ENCODE assay signal across 22 mouse cellular contexts in the genomic region with DNA sequence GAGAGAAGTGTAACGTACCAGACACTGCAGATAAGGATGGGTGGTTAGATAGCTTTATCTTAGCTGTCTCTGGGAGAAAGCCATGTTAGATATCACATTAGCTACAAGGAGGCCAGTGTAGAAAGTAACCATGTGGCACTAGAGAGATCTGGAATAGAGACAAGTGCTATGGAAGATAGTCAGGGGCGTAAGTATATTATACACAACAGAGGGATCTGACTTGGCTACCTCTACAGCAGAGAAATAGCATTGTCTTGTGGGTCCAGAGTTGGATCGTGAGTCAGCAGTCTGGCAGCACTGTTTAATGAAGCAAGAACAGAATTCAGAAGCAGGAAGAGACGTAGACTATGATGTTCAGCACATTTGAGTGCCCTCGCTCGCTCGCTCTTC.
DNase-seq lines count a peak whose midpoint lies in the region; ATAC-seq lines count a peak whose summit lies in the region.
"Had no signal": no experiment of that assay in that cellular context is flagged by ENCODE, and none has a peak within 500 bp of the region (broad histone marks: within the 10 kb centered on the region; RNA-seq: fewer than 3 reads in every experiment).

No protein-coding gene starts in this region.

- H3K4me1 ChIP-seq in liver, embryonic 16.5 days (ENCODE audit: control insufficient read depth, low read depth, low read length) = peaks cover 24% of the 10 kb centered on the region
- peaks cover 14% of the 10 kb centered on the region for H3K4me1 ChIP-seq in hindbrain, embryonic 13.5 days (replicated peaks)
- H3K4me1 ChIP-seq: embryonic facial prominence, embryonic 12.5 days; midbrain, embryonic 15.5 days had no signal

- H3K27ac ChIP-seq in liver, embryonic 16.5 days (ENCODE audit: low read length) = peak overlapping the region; percentile 80
- H3K27ac ChIP-seq in hindbrain, embryonic 13.5 days = no peak overlapping the region
- H3K27ac ChIP-seq: embryonic facial prominence, embryonic 12.5 days; hindbrain, embryonic 15.5 days; left cerebral cortex, adult 2 months; limb, embryonic 10.5 days; midbrain, embryonic 15.5 days had no signal

- peak; percentile 64 for ATAC-seq in frontal cortex, adult (ENCODE audit: low TSS enrichment)
- ATAC-seq in erythroid progenitor cell, adult 5-6 weeks (replicated peaks; ENCODE audit: low FRiP score, poor library complexity, severe bottlenecking) = peak; percentile 54
- ATAC-seq in liver, embryonic 16.5 days (ENCODE audit: low read depth) = peak; percentile 79
- no peak for ATAC-seq in hindbrain, embryonic 13.5 days (ENCODE audit: low FRiP score)
- ATAC-seq: activated CD4-positive, CD25-positive, alpha-beta regulatory T cell, adult 4 months; intestine, postnatal 0 days; midbrain, embryonic 15.5 days; Patski had no signal

- 22% methylated on average over 7 of the region's 7 CpGs for WGBS in liver, embryonic 16.5 days (ENCODE audit: insufficient replicate concordance)
- 83% methylated on average over 7 of the region's 7 CpGs for WGBS in hindbrain, embryonic 13.5 days

- no peaks in the 10 kb centered on the region for H3K36me3 ChIP-seq in liver, embryonic 16.5 days (ENCODE audit: control insufficient read depth, insufficient read depth)
- H3K36me3 ChIP-seq in hindbrain, embryonic 13.5 days = no peaks in the 10 kb centered on the region
- H3K36me3 ChIP-seq: embryonic facial prominence, embryonic 12.5 days; hindbrain, embryonic 15.5 days; limb, embryonic 10.5 days; midbrain, embryonic 15.5 days had no signal

- H3K4me2 ChIP-seq in liver, embryonic 16.5 days (ENCODE audit: low read depth, low read length) = peak overlapping the region; percentile 57
- H3K4me2 ChIP-seq in hindbrain, embryonic 13.5 days = no peak overlapping the region
- H3K4me2 ChIP-seq: embryonic facial prominence, embryonic 12.5 days; hindbrain, embryonic 15.5 days; midbrain, embryonic 15.5 days had no signal

- H3K9me3 ChIP-seq in liver, embryonic 16.5 days (replicated peaks; ENCODE audit: control insufficient read depth, low read length) = no peaks in the 10 kb centered on the region
- H3K9me3 ChIP-seq in hindbrain, embryonic 13.5 days = no peaks in the 10 kb centered on the region
- H3K9me3 ChIP-seq: embryonic facial prominence, embryonic 12.5 days; hindbrain, embryonic 15.5 days; limb, embryonic 10.5 days; midbrain, embryonic 15.5 days had no signal

- no peaks in the 10 kb centered on the region for H3K27me3 ChIP-seq in liver, embryonic 16.5 days (ENCODE audit: control insufficient read depth, insufficient read depth, low read depth, low read length)
- H3K27me3 ChIP-seq in hindbrain, embryonic 13.5 days = no peaks in the 10 kb centered on the region
- H3K27me3 ChIP-seq: embryonic facial prominence, embryonic 12.5 days; hindbrain, embryonic 15.5 days; midbrain, embryonic 15.5 days; Patski had no signal

- no peak overlapping the region for H3K4me3 ChIP-seq in liver, embryonic 16.5 days (ENCODE audit: low read depth, low read length)
- no peak overlapping the region for H3K4me3 ChIP-seq in hindbrain, embryonic 13.5 days
- H3K4me3 ChIP-seq: embryonic facial prominence, embryonic 12.5 days; hindbrain, embryonic 15.5 days; left cerebral cortex, adult 2 months; limb, embryonic 10.5 days; midbrain, embryonic 15.5 days had no signal

- H3K9ac ChIP-seq in liver, embryonic 16.5 days (ENCODE audit: low read depth, low read length) = no peak overlapping the region
- no peak overlapping the region for H3K9ac ChIP-seq in hindbrain, embryonic 13.5 days
- H3K9ac ChIP-seq: embryonic facial prominence, embryonic 12.5 days; hindbrain, embryonic 15.5 days; midbrain, embryonic 15.5 days had no signal

- DNase-seq in frontal cortex, postnatal 25 days (ENCODE audit: low spot score in 2 of 2) = no peak
- DNase-seq in lung, postnatal 25 days (ENCODE audit: low spot score) = no peak
- DNase-seq in retina, embryonic 14.5 days (ENCODE audit: low spot score) = no peak
- DNase-seq in urinary bladder, adult 18-20 months (ENCODE audit: low spot score in 2 of 2) = no peak
- DNase-seq: adrenal gland, postnatal 25 days; cerebellum, postnatal 25 days; lung, adult 2 months; lung, postnatal 4 days; retina, postnatal 1 day; thymus, adult 18-20 months had no signal
